ENCODE assay signal across 24 mouse cellular contexts in the genomic region with DNA sequence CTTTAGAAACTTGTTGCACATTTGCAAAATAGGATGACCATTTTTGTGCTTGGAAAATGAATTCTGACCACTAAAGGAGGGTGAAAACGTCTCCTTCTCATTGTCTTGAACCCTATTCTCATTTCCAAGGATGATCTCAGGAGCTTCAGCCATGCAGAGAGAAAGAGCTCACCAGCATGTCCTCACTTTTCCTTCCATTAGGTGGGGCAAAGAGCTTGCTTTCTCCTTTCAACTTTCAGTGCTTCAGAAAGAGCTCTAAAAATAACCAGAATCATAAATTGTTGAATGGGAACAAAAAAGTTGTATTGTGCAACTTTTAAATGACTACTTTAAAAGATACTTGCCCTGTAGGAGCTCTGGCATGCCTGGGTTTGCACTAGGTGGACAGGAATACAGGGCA. TPM values are rescaled to one million over a fixed set of nuclear protein-coding genes. Genes with fewer than 3 reads are reported as not detected.
DNase-seq lines count a peak whose midpoint lies in the region; ATAC-seq and TF ChIP-seq lines count a peak whose summit lies in the region.
"Had no signal": no experiment of that assay in that cellular context is flagged by ENCODE, and none has a peak within 500 bp of the region (broad histone marks: within the 10 kb centered on the region; RNA-seq: fewer than 3 reads in every experiment).

No protein-coding gene starts in this region.

- TF ChIP-seq EP300 in MEL (IDR thresholded peaks at IDR 0.05; ENCODE audit: low read depth in 1 of 2, low read length in 2 of 2): no peak

- ATAC-seq in granulocyte monocyte progenitor cell, adult 5-6 weeks (replicated peaks; ENCODE audit: poor library complexity, severe bottlenecking): peak; percentile 33; the same call in 1 of the 2 replicates
- ATAC-seq: forebrain, embryonic 15.5 days; liver, embryonic 12.5 days had no signal

- H3K4me1 ChIP-seq in MEL (ENCODE audit: control insufficient read depth in 1 of 2, insufficient read depth in 2 of 2, low read length in 2 of 2): no peaks in the 10 kb centered on the region
- H3K4me1 ChIP-seq: embryonic facial prominence, embryonic 12.5 days; forebrain, embryonic 15.5 days; hindbrain, embryonic 15.5 days; lung, embryonic 15.5 days; midbrain, embryonic 12.5 days; neural tube, embryonic 13.5 days had no signal

- H3K9me3 ChIP-seq in MEL (replicated peaks; ENCODE audit: insufficient read depth, low read length): no peaks in the 10 kb centered on the region
- H3K9me3 ChIP-seq: embryonic facial prominence, embryonic 12.5 days; forebrain, embryonic 15.5 days; hindbrain, embryonic 15.5 days; liver, embryonic 12.5 days; lung, embryonic 15.5 days; midbrain, embryonic 12.5 days; neural tube, embryonic 13.5 days had no signal

- peak; percentile 9; the same call in 1 of the 2 replicates for TF ChIP-seq CTCF in gastrocnemius, adult 2 months (IDR thresholded peaks at IDR 0.05)
- peak; percentile 10; the same call in 1 of the 2 replicates for TF ChIP-seq CTCF in left cerebral cortex, adult 2 months (IDR thresholded peaks at IDR 0.05)
- TF ChIP-seq CTCF in MEL (IDR thresholded peaks at IDR 0.05 in 2 of 3, conservative IDR thresholded peaks at IDR 0.05 in 1 of 3; ENCODE audit: control insufficient read depth in 1 of 3, insufficient read depth in 1 of 3, low read depth in 2 of 3, low read length in 3 of 3, poor library complexity in 1 of 3, severe bottlenecking in 1 of 3): peak in 1 of 3 experiments; percentile 13; a peak in 1 of 6 replicates

- peak; percentile 14; the same call in 1 of the 2 replicates for TF ChIP-seq RAD21 in MEL (IDR thresholded peaks at IDR 0.05; ENCODE audit: low read depth, low read length)

- no peaks in the 10 kb centered on the region for H3K36me3 ChIP-seq in MEL (ENCODE audit: control insufficient read depth in 1 of 2, insufficient read depth in 2 of 2, low read length in 2 of 2)
- H3K36me3 ChIP-seq: embryonic facial prominence, embryonic 12.5 days; forebrain, embryonic 15.5 days; hindbrain, embryonic 15.5 days; liver, embryonic 12.5 days; lung, embryonic 15.5 days; midbrain, embryonic 12.5 days; neural tube, embryonic 13.5 days had no signal

- no peak overlapping the region for H3K27ac ChIP-seq in gastrocnemius, adult 2 months
- H3K27ac ChIP-seq in left cerebral cortex, adult 2 months: no peak overlapping the region
- no peak overlapping the region for H3K27ac ChIP-seq in MEL (ENCODE audit: control insufficient read depth, low read depth, low read length)
- H3K27ac ChIP-seq: embryonic facial prominence, embryonic 12.5 days; forebrain, embryonic 15.5 days; hindbrain, embryonic 15.5 days; liver, embryonic 12.5 days; lung, embryonic 15.5 days; midbrain, embryonic 12.5 days; neural tube, embryonic 13.5 days had no signal

- DNase-seq in gastrocnemius, adult 2 months: no peak
- no peak for DNase-seq in gastrocnemius, postnatal 36 days
- no peak for DNase-seq in left cerebral cortex, adult 2 months (ENCODE audit: extremely low spot score in 1 of 2, low spot score in 2 of 2)
- no peak for DNase-seq in left cerebral cortex, postnatal 25 days (ENCODE audit: low spot score in 2 of 2)
- DNase-seq in MEL (ENCODE audit: low read depth, low spot score): no peak
- DNase-seq in B cell, adult 2 months: no peak
- DNase-seq: cerebellum, adult 2 months; kidney, adult 11 months; kidney, postnatal 10 days; left cerebral cortex, postnatal 4 days; thymus, adult 2 months had no signal

- no peak overlapping the region for H3K9ac ChIP-seq in MEL (ENCODE audit: control insufficient read depth, low read depth, low read length, poor library complexity, severe bottlenecking)
- H3K9ac ChIP-seq: embryonic facial prominence, embryonic 12.5 days; forebrain, embryonic 15.5 days; hindbrain, embryonic 15.5 days; liver, embryonic 12.5 days; lung, embryonic 15.5 days; midbrain, embryonic 12.5 days; neural tube, embryonic 13.5 days had no signal

- TF ChIP-seq POLR2A in MEL (IDR thresholded peaks at IDR 0.05; ENCODE audit: control insufficient read depth in 1 of 2, insufficient read depth in 1 of 2, low read depth in 1 of 2, low read length in 2 of 2, poor library complexity in 1 of 2): no peak

- no peaks in the 10 kb centered on the region for H3K27me3 ChIP-seq in MEL (ENCODE audit: control insufficient read depth in 1 of 2, insufficient read depth in 2 of 2, low read length in 2 of 2)
- H3K27me3 ChIP-seq: embryonic facial prominence, embryonic 12.5 days; forebrain, embryonic 15.5 days; hindbrain, embryonic 15.5 days; liver, embryonic 12.5 days; lung, embryonic 15.5 days; midbrain, embryonic 12.5 days; neural tube, embryonic 13.5 days had no signal

- no peaks in the 10 kb centered on the region for H3K79me2 ChIP-seq in MEL (ENCODE audit: control insufficient read depth, insufficient read depth, low read length, poor library complexity)

- no peak overlapping the region for H3K4me3 ChIP-seq in gastrocnemius, adult 2 months
- no peak overlapping the region for H3K4me3 ChIP-seq in left cerebral cortex, adult 2 months
- no peak overlapping the region for H3K4me3 ChIP-seq in MEL (ENCODE audit: control insufficient read depth in 1 of 2, insufficient read depth in 1 of 2, low read depth in 2 of 2, low read length in 2 of 2)
- H3K4me3 ChIP-seq: embryonic facial prominence, embryonic 12.5 days; erythroblast, embryonic 14.5 days; forebrain, embryonic 15.5 days; hindbrain, embryonic 15.5 days; liver, embryonic 12.5 days; lung, embryonic 15.5 days; midbrain, embryonic 12.5 days; neural tube, embryonic 13.5 days had no signal

- intact Hi-C loops in gastrocnemius, adult 2 months (cut with DNase I): no loop called here
- intact Hi-C loops in gastrocnemius, postnatal 36 days (cut with DNase I): no loop called here
- intact Hi-C loops in left cerebral cortex, adult 2 months (cut with DNase I): no loop called here
- intact Hi-C loops in left cerebral cortex, postnatal 25 days (cut with DNase I): no loop called here

TF ChIP-seq in MEL, 35 proteins besides CTCF, POLR2A, EP300 and RAD21:
- TF ChIP-seq SMC3 (IDR thresholded peaks at IDR 0.05; ENCODE audit: low read depth, low read length): peak; percentile 13; the same call in 1 of the 2 replicates
- TF ChIP-seq USF1 (IDR thresholded peaks at IDR 0.05; ENCODE audit: low read depth, low read length): no peak
- TF ChIP-seq BHLHE40 (IDR thresholded peaks at IDR 0.05; ENCODE audit: borderline replicate concordance, low read depth, low read length): no peak
- no peak for TF ChIP-seq ELF1 (IDR thresholded peaks at IDR 0.05; ENCODE audit: low read depth, low read length)
- no peak for TF ChIP-seq CHD2 (IDR thresholded peaks at IDR 0.05; ENCODE audit: low read length)
- TF ChIP-seq MAZ (IDR thresholded peaks at IDR 0.05; ENCODE audit: low read depth, low read length): no peak

RNA-seq across cellular contexts. Expression of a gene that starts 33.3 kb away (rescaled TPM):
- total RNA-seq in gastrocnemius, adult 2 months (2021): not detected
- total RNA-seq in gastrocnemius, postnatal 36 days (2021): not detected
- under 1 TPM; 0.27 to 0.49 TPM for total RNA-seq in left cerebral cortex, adult 2 months (2021)
- under 1 TPM; 0.32 to 0.73 TPM for total RNA-seq in left cerebral cortex, postnatal 25 days (2021)
- not detected in 2 replicates for total RNA-seq in MEL (2012; rRNA removed)
- under 1 TPM in 1 of 2 experiments, not detected in 1; 0.06 TPM for polyA plus RNA-seq in MEL (2012; ENCODE audit: insufficient read depth in 1 of 2, insufficient read length in 2 of 2, low read depth in 1 of 2, low replicate concordance in 2 of 2, missing spikeins in 1 of 2)
- 0.80 and 1.5 TPM in 2 replicates for total RNA-seq in granulocyte monocyte progenitor cell, adult 5-6 weeks (2014; fragmentation: Nextera tagmentation)
- not detected in 2 replicates for total RNA-seq in granulocyte monocyte progenitor cell, adult 5-6 weeks (2017)
- total RNA-seq: gastrocnemius, postnatal 4 days; heart, postnatal 25 days; layer of hippocampus, adult 8-10 months; left cerebral cortex, postnatal 4 days had no signal
- polyA plus RNA-seq: C2C12; midbrain, embryonic 12.5 days; neural tube, embryonic 13.5 days had no signal
